Mouse (Mus musculus) gastrocnemius, adult 2 months (tissue): ENCODE data around the gene Vmn2r3. TPM values are rescaled to one million over a fixed set of nuclear protein-coding genes. Genes with fewer than 3 reads are reported as not detected.
"Not testable (repeated sequence)": the region's sequence is repeated elsewhere in the genome, so short reads cannot be mapped to it uniquely, and the experiment has no call there.

ENCODE experiments used
- DNase-seq: peaks from one replicate; pipeline ENCODE4 v3.0.0; 2022
- H3K27ac ChIP-seq: fragments of 200-600 bp; 2 replicates; pipeline ENCODE4 v1.8.1; 2022; ENCODE audit warnings: mild to moderate bottlenecking
- H3K4me3 ChIP-seq: fragments of 200-600 bp; 2 replicates; pipeline ENCODE4 v1.8.1; 2022; ENCODE audit warnings: mild to moderate bottlenecking, moderate library complexity
- CTCF ChIP-seq: fragments of 200-600 bp; IDR thresholded peaks from 2 replicates; pipeline ENCODE4 v1.8.1; 2022; ENCODE audit warnings: antibody characterized with exemption, mild to moderate bottlenecking, moderate library complexity
- intact Hi-C: fragments of 180-260 bp; cut with DNase I; formaldehyde crosslinking; loops from one replicate; pipeline ENCODE4 v1.15.1; 2025
- long read RNA-seq, 2 experiments: library from polyadenylated mRNA; stranded (forward); transcript quantifications; one replicate each; pipeline ENCODE4 v2.0.0; 2021
- total RNA-seq, 2 experiments: library from RNA; stranded (reverse); gene quantifications; 2 replicates each; pipeline ENCODE4 v1.2.3; 2021

The Vmn2r3 gene
- not detected for total RNA-seq
- long read RNA-seq, experiment 1: 0 reads
- long read RNA-seq, experiment 2: 0 reads

DNA sequence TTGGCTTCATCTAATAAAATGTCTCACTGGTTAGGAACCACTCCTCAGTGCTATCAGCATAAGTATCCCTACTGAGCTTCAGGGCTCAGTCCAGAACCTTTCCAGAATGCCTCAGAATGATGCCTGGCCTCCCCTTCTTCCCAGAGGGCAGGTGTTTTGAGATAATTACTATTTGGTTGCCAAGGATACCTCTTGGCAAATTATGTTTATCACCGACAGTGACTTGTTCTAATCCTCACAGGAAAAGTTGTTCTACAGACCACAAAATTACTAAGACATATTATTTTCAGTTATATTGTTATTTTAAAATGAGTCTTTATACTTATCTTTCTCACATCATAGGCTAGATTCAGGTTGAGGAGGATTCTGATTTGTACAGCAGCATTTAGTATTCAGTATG lies at the start of gene Vmn2r3:
Gene Vmn2r3, minus strand, starts transcription at position 101 of the 400 bp plus-strand sequence.
- no peak within 1 kb of the TSS for H3K4me3 ChIP-seq
- intact Hi-C loops: no loop called here
- DNase-seq: no peak
- H3K27ac ChIP-seq: no peak within 1 kb of the TSS
- no peak for TF ChIP-seq CTCF

DNA sequence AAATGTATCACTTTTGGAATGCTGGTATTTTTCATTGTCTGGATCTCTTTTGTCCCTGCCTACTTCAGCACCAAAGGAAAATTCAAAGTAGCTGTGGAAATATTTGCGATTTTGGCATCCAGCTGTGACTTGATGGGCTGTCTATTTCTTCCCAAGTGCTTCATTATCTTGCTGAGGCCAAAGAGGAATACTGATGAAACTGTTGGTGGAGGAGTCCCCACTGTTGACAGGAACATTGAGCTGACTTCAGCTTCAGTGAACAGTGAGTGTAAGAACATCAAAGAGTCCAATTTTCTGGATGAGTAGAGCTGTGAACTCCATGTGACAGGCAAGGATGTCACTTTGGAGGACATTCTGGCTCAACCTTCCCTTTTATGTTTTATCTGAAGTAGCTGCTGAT lies 43.0 kb upstream of the Vmn2r3 start:
- Histone ChIP-seq H3K27ac (no peak overlapping the region), H3K4me3 (no peak overlapping the region)
- no peak for DNase-seq
- intact Hi-C loops: no loop called here
- no peak for TF ChIP-seq CTCF

DNA sequence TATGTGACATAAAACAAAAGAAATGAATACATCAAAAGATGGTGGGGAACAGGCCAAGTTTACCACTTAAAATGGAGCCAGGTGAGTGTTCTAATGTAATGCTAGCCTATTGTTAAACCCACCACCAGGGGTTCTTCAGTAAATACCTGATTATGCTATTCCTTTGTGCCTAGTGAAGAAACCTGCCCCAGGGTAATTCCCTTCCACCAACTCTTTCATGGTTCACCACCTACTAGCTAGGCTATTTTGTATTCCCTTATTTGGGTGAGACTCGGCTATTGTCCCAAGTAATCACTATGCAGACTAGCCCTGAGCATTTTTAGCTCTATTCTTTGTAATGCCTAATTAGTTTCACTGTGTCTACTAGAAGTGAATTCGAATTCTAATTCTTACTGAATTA lies 32.3 kb upstream of the Vmn2r3 start:
- no peak overlapping the region for H3K27ac ChIP-seq
- TF ChIP-seq CTCF: no peak
- no peak overlapping the region for H3K4me3 ChIP-seq
- intact Hi-C loops: no loop called here
- DNase-seq: no peak

DNA sequence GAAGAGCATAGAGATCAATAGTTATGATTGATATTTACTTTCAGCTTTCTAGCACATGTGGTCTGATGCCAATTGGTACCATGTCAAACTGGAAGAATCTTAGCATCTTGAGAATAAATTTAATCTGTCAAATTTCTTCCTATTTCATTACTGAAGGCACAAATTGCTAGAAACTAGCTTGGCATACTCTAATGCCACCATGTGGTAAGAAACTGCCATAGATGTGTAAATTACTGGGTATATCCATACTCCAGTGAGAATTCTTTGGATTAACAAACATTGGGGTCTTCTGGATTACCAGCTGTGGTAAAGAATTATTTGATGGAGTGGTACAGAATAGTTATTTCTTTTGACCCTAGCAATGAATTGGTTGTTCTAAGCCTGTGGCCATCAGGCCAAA lies 17.3 kb upstream of the Vmn2r3 start:
- H3K27ac ChIP-seq: no peak overlapping the region
- DNase-seq: no peak
- H3K4me3 ChIP-seq: no peak overlapping the region
- intact Hi-C loops: no loop called here
- no peak for TF ChIP-seq CTCF

DNA sequence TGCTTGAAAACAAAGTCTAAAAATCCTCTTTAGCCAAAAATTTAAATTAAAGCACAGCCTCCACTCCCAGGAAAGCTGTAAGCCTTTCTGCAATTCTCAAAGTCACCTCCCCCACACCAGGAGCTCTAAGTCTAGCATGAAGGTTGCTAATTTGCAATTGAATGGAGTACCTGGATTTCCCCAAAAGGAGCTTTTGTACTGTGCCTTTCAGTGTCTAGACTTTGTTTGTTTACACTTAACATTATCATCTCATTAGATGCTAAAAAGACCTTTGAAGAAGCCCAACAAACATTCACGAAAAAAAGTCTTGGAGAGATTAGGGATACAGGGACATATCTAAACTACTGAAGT lies 23.8 kb downstream of the Vmn2r3 start:
- H3K27ac ChIP-seq: no peak overlapping the region
- intact Hi-C loops: no loop called here
- no peak for DNase-seq
- no peak overlapping the region for H3K4me3 ChIP-seq
- no peak for TF ChIP-seq CTCF

DNA sequence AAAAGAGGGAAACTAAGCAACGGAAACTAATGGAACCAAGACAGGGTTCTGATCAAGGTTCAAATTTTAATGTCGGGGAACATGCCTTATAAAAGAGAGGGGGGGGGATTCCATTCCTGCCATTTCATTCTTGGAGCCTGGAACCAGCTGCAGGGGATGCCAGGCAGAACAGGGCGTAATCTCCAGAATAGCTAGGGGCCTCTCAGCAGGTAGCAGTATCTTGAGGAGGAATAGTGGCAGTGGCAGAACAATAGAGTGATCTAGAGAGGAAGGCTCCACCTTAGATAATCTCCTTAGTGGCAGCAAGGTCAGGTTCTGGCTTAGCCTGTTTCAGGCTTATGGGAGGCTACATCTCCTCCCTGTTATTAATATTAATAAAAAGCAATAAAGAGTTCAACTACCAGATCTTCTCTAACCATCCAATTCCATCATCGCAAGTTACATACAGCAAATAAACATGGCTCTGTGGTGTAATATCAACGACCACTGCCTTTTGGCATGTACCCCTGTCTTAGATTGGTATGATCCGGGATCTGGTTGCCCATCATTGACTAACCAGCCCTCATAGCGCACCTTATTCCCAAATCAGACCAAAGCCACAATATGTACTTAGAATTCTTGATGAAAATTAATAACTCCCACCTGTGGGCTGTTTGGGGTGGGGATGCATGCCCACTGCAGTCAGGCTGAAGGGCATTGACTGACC lies 24.3 kb downstream of the Vmn2r3 start:
- H3K27ac ChIP-seq, H3K4me3 ChIP-seq, intact Hi-C loops, DNase-seq: not testable (repeated sequence)

DNA sequence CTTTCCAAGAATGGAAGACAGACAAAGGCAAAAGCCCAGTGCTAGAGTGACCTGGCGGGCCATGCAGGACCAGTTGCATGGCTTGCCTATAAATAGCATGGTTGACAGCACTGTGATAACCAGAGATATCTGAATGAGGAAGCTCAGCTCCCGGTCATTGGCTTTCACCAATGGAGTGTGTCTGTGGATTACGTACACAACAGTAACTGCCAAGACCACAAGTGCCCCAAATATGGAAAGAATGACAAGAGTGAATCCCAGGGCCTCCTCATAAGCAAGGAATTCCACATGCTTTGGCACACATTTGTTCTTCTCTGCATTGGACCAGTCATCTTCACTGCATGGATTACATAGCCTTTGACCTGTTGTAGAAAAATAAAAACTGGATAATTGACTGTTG lies 29.9 kb downstream of the Vmn2r3 start:
- intact Hi-C loops: no loop called here
- no peak for DNase-seq
- H3K4me3 ChIP-seq: no peak overlapping the region
- no peak for TF ChIP-seq CTCF
- H3K27ac ChIP-seq: no peak overlapping the region

DNA sequence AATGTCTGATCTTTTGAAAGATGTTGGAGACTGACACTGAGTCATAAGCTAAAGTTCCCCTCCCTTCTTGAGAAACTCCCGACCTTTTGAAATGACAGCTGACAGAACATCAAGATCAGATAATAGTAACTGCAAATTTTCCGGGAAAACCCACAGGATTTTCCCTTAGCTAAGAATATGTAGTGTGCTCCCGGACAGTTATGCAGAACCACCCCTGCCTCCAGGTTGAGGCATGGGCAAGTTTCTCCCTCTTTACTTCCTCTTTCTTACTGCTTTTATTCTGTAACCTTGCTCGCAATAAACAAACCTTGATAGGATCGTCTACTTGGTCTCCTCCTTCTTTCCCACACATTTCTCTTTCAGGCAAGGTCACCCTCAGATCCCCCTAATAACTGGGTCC lies 37.9 kb downstream of the Vmn2r3 start:
- intact Hi-C loops: no loop called here
- no peak overlapping the region for H3K4me3 ChIP-seq
- TF ChIP-seq CTCF: no peak
- no peak for DNase-seq
- no peak overlapping the region for H3K27ac ChIP-seq

DNA sequence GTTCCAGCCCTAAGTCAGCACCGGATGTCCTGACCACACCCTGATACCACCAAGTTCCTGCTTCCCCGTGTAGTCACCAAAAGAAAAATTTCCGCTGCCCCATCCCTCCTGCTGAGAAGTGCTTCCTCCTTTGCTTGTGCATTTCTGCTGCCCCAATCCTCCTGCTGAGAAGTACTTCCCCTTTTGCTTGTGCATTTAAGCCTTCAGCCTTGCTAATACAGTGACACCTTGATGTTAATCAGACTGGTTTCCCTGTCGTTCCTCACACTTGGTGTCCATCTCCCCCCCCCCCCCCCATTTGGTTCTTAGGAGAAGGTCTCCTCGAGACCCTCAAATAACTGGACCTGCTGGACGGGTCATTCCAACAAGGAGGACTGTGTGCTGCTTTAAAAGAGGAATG lies 39.0 kb downstream of the Vmn2r3 start:
- H3K4me3 ChIP-seq, DNase-seq, H3K27ac ChIP-seq, intact Hi-C loops: not testable (repeated sequence)

DNA sequence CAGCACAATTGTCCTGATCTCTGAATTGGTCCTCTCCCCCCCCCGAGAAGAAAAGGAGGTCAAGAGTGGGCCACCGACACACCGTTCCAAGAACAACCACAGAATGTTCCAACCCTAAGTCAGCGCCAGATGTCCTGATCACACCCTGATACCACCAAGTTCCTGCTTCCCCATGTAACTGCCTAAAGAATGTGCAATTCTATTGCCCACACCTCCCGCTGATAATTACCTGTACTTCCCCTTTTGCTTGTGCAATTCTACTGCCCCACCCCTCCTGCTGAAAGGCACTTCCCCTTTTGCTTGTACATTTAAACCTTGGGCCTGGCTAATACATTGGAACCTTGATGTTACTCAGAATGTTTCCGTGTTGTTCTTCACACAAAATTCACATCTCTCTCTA lies 54.0 kb downstream of the Vmn2r3 start:
- H3K27ac ChIP-seq, intact Hi-C loops, DNase-seq, H3K4me3 ChIP-seq: not testable (repeated sequence)

DNA sequence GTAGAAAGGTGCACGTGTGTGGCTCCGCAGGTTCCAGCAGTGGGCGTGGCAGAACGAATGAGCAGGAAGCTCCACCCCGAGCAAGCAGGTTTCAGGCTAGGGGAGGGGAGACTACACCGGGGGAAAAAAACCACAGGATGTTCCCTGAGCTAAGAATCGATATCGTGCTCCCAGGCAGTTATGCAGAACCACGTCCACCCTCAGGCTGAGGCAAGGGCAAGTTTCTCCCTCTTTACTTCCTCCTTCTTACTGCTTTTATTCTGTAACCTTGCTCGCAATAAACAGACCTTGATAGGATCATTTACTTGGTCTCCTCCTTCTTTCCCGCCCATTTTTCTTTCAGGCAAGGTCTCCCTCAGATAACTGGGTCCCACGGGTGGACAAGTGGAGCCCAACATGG lies 55.9 kb downstream of the Vmn2r3 start:
- DNase-seq, intact Hi-C loops, H3K4me3 ChIP-seq, H3K27ac ChIP-seq: not testable (repeated sequence)

DNA sequence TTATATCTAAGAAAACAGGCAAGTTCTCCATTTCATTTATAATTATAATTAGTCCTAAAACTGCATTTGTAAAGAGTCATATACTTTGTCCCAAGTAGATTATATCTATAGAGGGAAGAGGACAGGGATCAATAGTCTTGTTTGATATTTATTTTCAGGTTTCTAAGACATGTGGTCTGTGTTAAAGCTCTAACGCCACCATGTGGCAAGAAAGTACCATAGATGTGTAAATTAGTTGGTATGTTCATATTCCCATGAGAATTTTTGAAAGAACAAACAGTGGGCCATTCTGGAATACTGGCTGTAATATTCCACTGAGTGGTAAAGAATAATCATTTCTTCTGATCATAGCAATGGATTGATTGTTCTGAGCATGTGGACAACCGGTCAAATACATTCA lies 62.3 kb downstream of the Vmn2r3 start:
- intact Hi-C loops: no loop called here
- H3K27ac ChIP-seq: no peak overlapping the region
- no peak for DNase-seq
- H3K4me3 ChIP-seq: no peak overlapping the region
- peak; percentile 14; the same call in 1 of the 2 replicates for TF ChIP-seq CTCF

Other genes starting within 250 kb of the Vmn2r3 start
- gene Vmn2r1, start 208.2 kb downstream of the Vmn2r3 start, total RNA-seq: under 1 TPM; 0.06 to 0.23 TPM
- gene Vmn2r2, start 147.8 kb downstream of the Vmn2r3 start, total RNA-seq: not detected
- gene Vmn2r4, start 125.7 kb upstream of the Vmn2r3 start, total RNA-seq: not detected
- gene Vmn2r5, start 220.1 kb upstream of the Vmn2r3 start, total RNA-seq: not detected